Mouse (Mus musculus): ENCODE results near the gene Tagln2. TPM values are rescaled to one million over a fixed set of nuclear protein-coding genes. Genes with fewer than 3 reads are reported as not detected.

The Tagln2 gene
- total RNA-seq, 2 experiments from 2014 or later: 22.8 to 29.5 TPM

- DNase-seq: no peak
Measured at GRCm38 (mm10) chr1:172522524-172522923, 22.7 kb downstream of the Tagln2 start.

GRCm38 (mm10) chr1:172523699-172524101 lies 23.9 kb downstream of the Tagln2 start:
- DNase-seq: no peak
- intact Hi-C loops (cut with DNase I): loop anchor here (10.0 kb wide), 1 partner anchor 851 kb away; no protein-coding TSS in a partner anchor

More at GRCm38 (mm10) chr1:172522524-172522923, 22.7 kb downstream of the Tagln2 start:
- intact Hi-C loops (cut with DNase I): loop anchor here (10.0 kb wide), 1 partner anchor 852 kb away; no protein-coding TSS in a partner anchor

GRCm38 (mm10) chr1:172525027-172525764 lies 25.3 kb downstream of the Tagln2 start:
- no peak for DNase-seq
- intact Hi-C loops (cut with DNase I): loop anchor here (5.0 to 10.0 kb wide), 2 partner anchors 107 to 850 kb away; partner anchors contain the start of gene Dusp23

GRCm38 (mm10) chr1:172525971-172526370 lies 26.1 kb downstream of the Tagln2 start:
- intact Hi-C loops (cut with DNase I): loop anchor here (5.0 to 10.0 kb wide), 2 partner anchors 106 to 849 kb away; partner anchors contain the start of gene Dusp23
- no peak for DNase-seq

GRCm38 (mm10) chr1:172526380-172527081 lies 26.7 kb downstream of the Tagln2 start:
- DNase-seq: no peak
- intact Hi-C loops (cut with DNase I): loop anchor here (5.0 to 10.0 kb wide), 2 partner anchors 106 to 848 kb away; partner anchors contain the start of gene Dusp23

- intact Hi-C loops (cut with DNase I): loop anchor here (5.0 to 10.0 kb wide), 2 partner anchors 105 to 847 kb away; partner anchors contain the start of gene Dusp23
Measured at GRCm38 (mm10) chr1:172527431-172527830, 27.6 kb downstream of the Tagln2 start.

GRCm38 (mm10) chr1:172528701-172529100 lies 28.9 kb downstream of the Tagln2 start:
- intact Hi-C loops (cut with DNase I): loop anchor here (5.0 to 10.0 kb wide), 2 partner anchors 104 to 846 kb away; partner anchors contain the start of gene Dusp23
- peak; percentile 92 for DNase-seq

More at GRCm38 (mm10) chr1:172527431-172527830, 27.6 kb downstream of the Tagln2 start:
- no peak for DNase-seq

- DNase-seq: no peak
- intact Hi-C loops (cut with DNase I): no loop called here
Measured at GRCm38 (mm10) chr1:172530544-172531220, 30.8 kb downstream of the Tagln2 start.

- intact Hi-C loops (cut with DNase I): no loop called here
- DNase-seq: peak; percentile 43
Measured at GRCm38 (mm10) chr1:172532551-172532950, 32.7 kb downstream of the Tagln2 start.

GRCm38 (mm10) chr1:172535116-172535515 lies 35.3 kb downstream of the Tagln2 start:
- DNase-seq: no peak
- intact Hi-C loops (cut with DNase I): no loop called here

GRCm38 (mm10) chr1:172539827-172540226 lies 40.0 kb downstream of the Tagln2 start:
- no peak for DNase-seq
- intact Hi-C loops (cut with DNase I): no loop called here

- DNase-seq: no peak
- intact Hi-C loops (cut with DNase I): no loop called here
Measured at GRCm38 (mm10) chr1:172540283-172540820, 40.5 kb downstream of the Tagln2 start.

- no peak for DNase-seq
- intact Hi-C loops (cut with DNase I): no loop called here
Measured at GRCm38 (mm10) chr1:172546062-172546461, 46.2 kb downstream of the Tagln2 start.

- intact Hi-C loops (cut with DNase I): no loop called here
- no peak for DNase-seq
Measured at GRCm38 (mm10) chr1:172548501-172548900, 48.7 kb downstream of the Tagln2 start.

GRCm38 (mm10) chr1:172549314-172549713 lies 49.5 kb downstream of the Tagln2 start:
- DNase-seq: no peak
- intact Hi-C loops (cut with DNase I): no loop called here

- no peak for DNase-seq
- intact Hi-C loops (cut with DNase I): no loop called here
Measured at GRCm38 (mm10) chr1:172549717-172550116, 49.9 kb downstream of the Tagln2 start.

- no peak for DNase-seq
- intact Hi-C loops (cut with DNase I): no loop called here
Measured at GRCm38 (mm10) chr1:172550551-172550951, 50.7 kb downstream of the Tagln2 start.

- DNase-seq: no peak
- intact Hi-C loops (cut with DNase I): no loop called here
Measured at GRCm38 (mm10) chr1:172551009-172551408, 51.2 kb downstream of the Tagln2 start.

- intact Hi-C loops (cut with DNase I): no loop called here
- no peak for DNase-seq
Measured at GRCm38 (mm10) chr1:172552623-172553022, 52.8 kb downstream of the Tagln2 start.

- intact Hi-C loops (cut with DNase I): no loop called here
- DNase-seq: no peak
Measured at GRCm38 (mm10) chr1:172555638-172556037, 55.8 kb downstream of the Tagln2 start, which contains the start of gene Vsig8. Gene Vsig8, plus strand, starts transcription at chr1:172555938.
